Mouse (Mus musculus): ENCODE results near the gene Ccdc34. TPM values are rescaled to one million over a fixed set of nuclear protein-coding genes. Genes with fewer than 3 reads are reported as not detected.
A peak's percentile ranks its signal among the peaks of the same experiment; 100 is the strongest.
"Not testable (repeated sequence)": the region's sequence is repeated elsewhere in the genome, so short reads cannot be mapped to it uniquely, and the experiment has no call there.

The Ccdc34 gene
- total RNA-seq, 2 experiments from 2014 or later: 11.0 to 11.6 TPM

DNA sequence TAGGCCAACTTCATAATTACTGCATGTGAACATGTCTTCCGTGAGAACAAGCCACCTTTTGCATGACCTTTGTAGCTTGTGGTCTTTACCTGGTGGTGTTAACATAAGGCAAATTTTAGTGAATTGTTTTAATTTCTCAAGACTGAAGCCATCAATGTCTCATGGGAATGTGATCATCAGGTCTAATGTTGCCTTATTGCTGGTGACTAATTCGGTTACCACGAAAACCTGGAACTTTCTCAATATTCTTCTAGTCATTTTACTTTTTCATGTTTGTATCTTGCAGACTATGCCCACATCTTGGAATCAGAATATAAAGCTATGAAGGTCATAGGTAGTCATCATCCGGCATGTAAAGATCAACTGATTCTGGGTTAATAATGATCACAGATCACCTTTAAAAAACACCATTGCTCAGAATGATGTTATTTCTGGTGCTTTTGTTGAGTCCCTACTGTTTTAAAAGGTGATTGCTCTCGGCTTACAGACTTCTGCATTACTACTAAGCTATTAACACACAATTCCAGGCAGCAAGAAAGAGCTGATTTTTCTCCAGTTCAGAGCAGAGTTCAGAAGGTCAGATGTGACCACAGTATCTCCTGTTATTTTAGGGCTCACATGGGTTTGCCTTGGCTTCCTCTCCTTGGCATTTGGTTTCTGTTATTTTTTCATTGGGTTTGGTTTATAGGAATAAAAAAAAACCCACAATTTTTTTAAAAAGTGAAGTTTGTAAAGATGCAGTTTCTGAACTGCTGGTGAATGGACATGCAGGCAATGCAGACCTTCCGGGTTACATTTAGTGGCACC, 57.2 kb downstream of the Ccdc34 start:
- DNase-seq (ENCODE audit: low spot score in 2 of 2): no peak

DNA sequence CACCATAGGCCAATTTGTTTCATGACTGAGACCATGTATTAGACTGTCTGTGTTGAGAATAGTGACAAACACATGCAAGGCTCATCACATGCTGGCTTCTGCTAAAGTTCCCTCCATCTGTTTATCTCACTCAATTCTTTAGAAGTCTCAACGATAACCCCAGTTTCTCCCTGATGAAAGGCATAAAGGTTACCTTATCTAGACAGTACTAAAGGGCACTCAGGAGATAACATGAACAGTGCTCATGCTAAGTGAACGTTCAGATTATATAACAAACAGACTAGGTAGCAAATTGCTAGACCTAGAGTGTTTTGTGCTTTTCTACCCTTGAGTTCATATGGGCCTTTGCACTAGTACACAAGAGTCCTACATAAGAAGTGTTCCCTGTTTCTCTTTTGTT, 59.6 kb downstream of the Ccdc34 start:
- no peak for DNase-seq (ENCODE audit: low spot score in 2 of 2)

DNA sequence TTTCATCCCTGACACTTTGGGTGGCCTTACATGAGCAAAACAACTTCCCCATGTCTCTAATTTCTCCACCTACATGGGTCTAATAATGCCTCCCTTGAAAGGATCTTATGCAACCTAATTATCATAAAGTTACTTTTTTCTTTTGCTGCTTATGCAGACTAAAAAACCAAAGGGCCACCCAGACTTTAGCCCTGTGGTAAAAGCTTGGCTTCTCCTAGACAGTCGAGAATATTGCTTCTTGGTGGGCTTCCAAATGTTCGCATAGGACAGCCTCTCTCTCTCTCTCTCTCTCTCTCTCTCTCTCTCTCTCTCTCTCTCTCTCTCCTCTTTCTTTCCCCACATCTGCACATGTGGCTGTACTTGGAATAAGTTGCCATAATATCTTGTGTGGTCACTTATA, 60.0 kb downstream of the Ccdc34 start:
- DNase-seq (ENCODE audit: low spot score in 2 of 2): no peak

DNA sequence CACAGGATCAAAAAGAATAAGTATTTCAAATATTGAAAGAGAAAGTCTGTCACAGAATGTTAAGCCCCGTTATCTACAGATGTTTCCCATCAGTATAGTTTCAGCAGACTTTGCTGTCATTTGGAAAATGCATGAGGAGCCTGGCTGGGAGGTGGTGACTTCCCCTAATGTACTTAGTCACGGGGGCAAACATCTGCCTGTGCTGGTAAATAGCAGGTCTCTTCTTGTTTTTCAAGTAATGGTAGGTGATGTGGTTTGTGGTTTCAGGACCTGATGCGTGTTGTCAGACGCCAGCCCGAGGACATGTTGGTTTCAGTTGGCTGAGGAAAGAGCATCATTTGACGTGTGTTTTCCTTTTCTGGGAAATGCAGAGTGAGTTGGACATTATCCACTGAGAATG, 62.9 kb downstream of the Ccdc34 start:
- DNase-seq (ENCODE audit: low spot score in 2 of 2): no peak

DNA sequence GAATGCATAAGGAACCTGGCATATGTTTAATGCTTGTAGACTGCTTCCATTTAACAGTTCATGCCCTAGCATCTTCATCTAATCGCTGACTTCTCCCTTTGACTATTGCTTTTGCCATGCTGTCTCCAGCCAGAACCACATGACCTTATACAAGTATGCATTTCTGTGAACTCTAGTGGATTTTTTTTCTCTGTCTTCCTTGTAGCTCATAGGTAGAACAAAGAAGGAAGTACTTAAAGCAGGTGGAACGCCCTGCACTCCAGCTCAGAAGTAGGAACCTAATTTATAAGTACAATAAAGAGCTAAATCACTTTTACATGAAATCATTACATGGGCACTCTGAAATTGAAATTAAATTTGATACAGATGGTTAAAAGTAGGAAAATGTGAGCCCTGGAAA, 65.4 kb downstream of the Ccdc34 start:
- DNase-seq (ENCODE audit: low spot score in 2 of 2): no peak

DNA sequence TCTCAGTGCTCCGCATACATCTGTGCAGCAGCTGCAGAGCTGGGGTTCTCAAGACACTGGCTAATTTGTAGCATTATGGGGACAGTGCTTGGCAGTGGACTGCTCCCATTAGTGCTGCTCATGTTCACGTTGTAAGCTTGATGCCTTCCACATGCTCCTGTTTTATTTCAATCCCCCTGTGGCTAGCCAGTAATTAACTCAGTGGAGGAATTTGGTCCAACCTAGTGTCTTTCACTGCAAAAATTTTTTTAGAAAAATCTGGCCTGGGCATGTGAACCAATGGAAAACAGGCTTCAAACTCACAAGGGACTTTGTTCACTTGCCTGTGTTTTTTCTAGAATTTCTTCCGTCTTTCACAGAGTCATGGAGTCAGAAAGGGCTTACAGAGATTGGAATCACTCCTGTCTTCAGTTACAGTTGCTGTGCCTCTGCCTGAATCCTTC, 68.1 kb downstream of the Ccdc34 start:
- DNase-seq (ENCODE audit: low spot score in 2 of 2): no peak

DNA sequence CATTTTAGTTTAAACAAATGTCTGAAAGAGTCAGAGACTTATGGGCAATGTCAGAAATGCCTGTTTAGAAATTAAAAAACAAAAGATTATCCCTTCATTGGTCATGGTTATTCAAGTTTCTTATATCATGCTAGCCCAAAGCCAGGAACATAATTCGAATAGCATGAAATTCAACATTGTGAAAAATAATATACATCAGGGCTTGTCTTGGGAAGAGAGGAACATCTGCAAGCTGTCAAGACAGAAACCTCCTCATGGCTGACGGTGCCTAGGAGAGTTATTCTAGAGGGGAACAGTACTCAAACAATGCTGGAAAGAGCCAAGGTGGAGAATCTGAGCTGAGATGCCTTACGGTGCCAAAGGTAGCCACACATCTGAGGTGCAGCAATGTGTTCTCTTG, 96.5 kb downstream of the Ccdc34 start:
- DNase-seq (ENCODE audit: low spot score in 2 of 2): no peak

DNA sequence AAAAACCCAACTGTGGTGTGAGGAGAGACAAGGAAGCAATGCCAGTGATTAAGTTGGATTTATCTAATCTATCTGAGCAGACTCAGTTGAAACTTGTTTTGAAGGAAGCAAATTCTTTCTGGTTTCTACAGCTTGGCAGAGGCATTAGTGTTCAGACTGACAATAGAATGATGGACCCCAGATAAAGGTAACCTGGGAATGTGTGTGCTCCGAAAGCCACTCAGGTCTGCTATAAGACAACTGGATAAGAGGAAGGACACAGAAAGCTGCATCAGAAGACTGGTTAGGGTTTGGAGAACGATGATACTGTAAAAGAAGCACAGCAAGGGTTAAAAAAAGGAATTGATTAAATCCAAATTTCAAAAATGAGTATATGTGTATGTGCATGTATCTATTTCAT, 111.8 kb downstream of the Ccdc34 start:
- DNase-seq (ENCODE audit: low spot score in 2 of 2): no peak

DNA sequence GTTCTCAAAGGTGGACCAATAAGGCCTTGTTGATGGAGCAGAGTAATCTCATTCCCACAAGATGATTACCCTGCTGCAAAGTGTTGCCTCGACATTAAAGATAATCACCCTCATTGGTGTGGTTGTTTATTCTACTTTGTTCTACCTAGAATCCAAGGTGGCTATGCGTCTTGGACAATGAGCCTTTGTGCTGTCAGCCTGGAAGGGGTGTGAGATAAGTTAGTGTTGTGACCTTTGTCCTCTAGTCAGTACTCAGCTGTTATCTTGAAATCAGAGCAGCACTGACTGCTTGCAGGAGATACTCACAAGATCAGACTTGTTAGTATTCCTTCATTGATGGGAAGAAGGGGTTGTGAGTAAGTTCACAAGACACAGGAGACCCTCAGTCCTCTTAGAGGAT, 114.0 kb downstream of the Ccdc34 start:
- no peak for DNase-seq (ENCODE audit: low spot score in 2 of 2)

DNA sequence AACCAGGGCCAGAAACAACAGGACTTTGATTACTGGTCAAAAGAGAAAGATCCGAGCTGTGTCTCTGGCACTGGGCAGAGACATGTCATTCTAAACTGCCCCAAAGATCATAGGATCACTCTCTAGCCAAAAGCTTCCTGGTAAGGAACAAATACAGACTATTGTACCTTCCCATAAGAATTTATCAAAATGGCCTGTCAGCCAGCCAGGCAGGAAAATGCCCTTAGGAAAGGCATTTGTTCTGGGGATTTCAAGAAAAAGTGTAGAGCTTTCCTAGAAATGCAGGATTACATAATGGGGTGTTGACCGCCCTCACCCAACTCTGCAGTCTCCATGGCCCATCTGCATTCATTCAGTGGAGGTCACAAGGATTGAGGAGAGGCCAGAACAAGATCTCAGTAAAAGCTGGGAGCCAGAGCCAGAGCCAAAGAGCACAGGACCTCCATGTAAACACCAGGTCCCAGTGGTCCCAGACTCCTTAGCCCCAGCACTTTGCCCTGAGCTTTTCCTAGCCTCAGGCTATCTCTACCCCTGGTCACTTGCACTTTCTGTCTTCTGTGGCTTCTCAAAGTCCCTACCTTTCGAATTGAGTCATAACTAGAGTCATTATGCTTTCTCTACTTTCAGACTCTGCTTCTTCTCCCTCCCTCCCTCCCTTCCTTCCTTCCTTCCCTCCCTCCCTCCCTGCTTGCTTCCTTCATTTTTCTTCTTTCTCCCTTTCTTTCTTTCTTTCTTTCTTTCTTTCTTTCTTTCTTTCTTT, 115.9 kb downstream of the Ccdc34 start:
- no peak for DNase-seq (ENCODE audit: low spot score in 2 of 2)

DNA sequence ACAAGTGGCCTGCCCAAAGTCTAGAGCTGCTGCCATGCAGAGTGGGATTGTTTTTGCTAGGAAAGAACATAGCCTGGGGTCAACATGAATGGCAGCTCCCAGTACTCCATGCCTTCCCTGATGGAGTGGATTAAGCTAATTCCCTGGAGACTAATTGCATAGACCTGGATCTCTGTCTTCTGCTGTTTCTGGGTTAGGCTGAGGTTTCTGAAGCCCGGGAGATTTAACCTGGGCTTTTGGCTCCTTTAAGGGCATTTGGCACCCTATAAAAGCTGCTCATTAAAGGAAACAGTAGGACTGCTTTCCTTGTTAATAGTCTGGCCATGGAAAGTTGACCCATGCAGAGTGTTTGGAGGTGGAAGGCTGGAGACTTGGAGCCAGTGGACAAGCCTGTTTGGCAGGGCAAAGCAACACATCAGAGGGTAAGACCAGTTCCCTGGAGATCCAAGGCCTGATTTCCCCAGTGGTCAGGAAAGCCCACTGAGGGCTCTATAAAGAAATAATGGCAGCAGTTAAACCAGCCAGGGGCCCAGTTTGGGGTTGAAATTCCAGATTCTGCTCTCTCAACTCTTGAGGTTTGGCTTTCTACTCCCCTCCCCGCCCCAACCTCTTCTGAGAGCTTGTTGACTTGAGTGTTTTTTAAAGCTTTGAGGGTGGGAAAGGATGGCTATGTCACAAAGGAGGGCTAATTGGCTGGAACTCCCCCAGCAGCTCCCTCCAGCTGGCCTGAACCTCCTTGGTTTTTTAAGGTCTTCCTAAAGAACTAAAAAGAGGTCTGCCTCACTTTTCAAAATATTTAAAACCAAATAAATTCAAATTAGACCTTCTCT, 117.4 kb downstream of the Ccdc34 start:
- peak in 1 of 2 experiments; percentile 2 for DNase-seq (ENCODE audit: low spot score in 2 of 2)

DNA sequence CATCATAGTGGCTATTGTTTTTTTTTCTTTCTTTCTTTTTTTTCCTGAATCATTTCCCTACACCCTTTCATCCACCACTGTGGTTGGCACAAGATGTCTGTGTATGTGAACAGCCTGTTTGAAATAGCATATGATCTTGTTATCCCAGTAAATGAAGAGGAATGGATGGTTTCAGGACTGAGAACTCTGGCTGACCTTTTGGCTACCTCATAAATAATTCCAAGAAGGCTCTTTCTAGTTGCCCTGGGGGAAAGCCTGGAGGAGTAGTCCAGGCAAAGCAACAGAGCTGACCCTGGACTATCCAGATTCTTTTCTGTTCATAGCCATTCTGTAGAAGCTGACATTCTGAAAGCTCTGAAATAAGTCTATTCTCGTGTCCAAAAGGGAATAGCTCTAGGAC, 119.7 kb downstream of the Ccdc34 start:
- DNase-seq (ENCODE audit: low spot score in 2 of 2): no peak

DNA sequence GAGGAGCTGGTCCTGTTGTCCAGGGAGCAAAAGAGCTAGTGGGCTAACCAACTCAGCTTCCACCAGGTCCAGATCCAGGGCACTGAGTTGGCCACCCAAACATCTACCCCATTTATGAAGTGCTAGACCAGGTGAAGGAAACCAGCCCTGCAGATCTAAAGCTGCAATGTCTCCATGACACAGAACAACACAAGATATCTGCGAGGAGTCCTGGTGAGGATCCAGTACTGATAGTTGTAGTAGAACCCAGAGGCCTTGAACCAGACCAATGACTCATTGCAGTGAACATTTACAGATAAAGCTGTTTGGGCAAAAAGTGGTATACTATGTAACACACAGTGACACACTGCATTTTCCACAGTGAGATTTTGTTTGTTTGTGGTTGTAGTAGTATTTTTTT, 120.5 kb downstream of the Ccdc34 start:
- no peak for DNase-seq (ENCODE audit: low spot score in 2 of 2)

DNA sequence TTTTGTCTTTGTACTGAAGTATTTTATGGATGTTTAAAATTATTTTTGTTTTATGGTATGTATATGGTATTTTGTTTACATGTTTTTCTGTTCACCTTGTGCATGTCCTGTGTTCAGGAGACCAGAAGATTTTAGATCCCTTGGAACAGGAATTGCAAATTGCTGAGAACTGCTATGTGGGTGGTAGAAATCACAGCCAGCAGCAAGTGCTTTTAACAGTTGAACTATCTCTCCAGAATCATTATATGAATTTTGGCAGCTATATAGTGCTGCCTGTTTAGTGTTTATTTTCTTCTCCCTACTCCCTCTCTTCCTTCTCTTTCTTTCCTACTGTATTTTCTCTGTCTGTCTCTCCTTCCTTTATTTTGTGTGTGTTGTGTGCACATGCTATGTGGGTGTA, 130.4 kb downstream of the Ccdc34 start:
- not testable (repeated sequence) for DNase-seq (ENCODE audit: low spot score in 2 of 2)

DNA sequence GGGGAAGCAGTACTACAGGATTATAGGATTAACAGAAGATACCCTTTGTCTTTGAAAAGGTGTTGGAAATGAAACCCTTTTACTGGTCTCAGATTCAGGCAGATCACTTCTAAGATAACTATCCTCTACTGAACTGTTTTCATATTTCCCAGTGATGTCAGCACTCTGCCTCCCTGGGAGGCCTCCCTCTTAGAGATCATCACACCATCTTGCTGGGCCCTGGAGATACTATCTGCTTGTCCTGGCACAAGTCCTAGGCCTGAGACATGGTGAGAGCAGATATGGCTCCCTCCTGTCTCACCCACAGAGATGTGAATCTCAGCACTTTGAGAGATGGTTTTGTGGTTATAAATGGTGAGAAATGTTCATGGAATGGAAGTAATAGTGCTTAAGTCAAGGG, 131.6 kb downstream of the Ccdc34 start:
- no peak for DNase-seq (ENCODE audit: low spot score in 2 of 2)

DNA sequence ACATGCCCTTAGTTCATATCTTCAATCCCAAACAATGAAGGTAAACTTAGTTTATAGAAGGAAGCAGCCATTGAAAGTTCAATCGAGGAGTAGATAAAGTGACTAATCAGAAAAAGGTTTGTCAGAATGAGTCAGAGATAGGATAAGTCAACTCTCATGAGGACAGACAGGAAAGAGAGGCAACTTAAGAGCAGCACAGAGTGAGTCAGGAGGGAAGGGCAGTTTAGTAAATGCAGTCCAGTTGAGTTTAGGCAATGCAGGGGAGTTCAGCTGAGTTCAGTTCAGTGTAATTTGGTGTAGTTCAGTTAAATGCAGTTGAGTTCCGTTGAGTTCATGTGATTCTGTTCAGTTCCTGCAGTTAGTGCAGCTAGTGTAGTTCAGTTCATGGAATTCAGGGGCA, 138.7 kb downstream of the Ccdc34 start:
- no peak for DNase-seq (ENCODE audit: low spot score in 2 of 2)

DNA sequence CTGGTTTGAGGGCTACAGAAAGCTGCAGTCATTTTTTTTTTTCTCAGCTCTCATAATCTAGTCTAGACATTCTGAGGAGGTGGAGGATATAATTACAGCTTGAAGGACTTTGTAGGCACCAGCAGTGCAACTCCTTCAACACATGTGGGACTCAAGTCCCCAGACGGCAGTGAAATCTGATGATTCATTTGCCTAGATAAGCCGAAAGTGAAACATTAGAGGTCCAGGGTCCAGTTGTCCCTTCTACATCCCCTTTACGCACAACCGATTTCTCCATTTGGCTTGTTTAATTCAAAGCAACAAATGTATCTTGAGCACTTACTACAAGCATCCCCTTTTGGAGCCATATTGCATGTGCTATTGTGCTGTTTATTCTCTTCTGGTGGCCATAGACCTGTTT, 147.4 kb downstream of the Ccdc34 start:
- DNase-seq (ENCODE audit: low spot score in 2 of 2): no peak

DNA sequence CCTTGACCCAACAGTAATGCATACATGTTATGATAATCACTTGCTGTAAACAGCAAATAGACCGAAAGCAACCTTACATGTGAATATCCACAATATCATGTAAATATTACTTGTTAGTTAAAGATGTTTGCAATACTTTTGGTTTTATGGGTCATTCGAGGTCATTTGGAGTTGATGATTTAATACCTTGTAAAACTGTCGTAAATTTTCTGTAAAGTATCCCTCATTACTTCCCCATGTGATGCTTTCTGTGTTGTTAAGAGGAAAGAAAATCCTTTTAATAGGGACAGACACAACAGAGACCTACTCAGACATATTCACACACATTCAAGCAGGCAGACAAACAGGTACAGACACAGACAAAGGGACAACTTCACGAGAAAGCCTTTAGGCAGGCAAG, 150.1 kb downstream of the Ccdc34 start:
- DNase-seq (ENCODE audit: low spot score in 2 of 2): no peak

DNA sequence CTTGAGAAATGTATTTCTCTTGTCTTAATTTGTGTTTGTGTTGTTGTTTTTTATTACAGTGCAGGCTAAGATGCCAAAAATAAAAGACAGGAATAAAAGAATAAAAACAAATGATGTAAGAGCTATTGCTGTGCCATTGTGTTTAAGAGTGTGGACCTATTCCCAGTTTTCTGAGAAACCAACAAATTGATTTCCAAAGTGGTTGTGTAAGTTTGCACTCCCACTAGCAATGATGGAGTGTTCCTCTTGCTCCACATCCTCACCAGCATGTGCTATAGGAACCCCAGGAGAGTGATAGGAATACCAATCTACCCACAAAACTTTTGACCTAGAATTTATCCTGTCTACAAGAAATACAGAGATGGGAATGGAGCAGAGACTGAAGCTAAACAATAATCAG, 150.7 kb downstream of the Ccdc34 start:
- no peak for DNase-seq (ENCODE audit: low spot score in 2 of 2)

DNA sequence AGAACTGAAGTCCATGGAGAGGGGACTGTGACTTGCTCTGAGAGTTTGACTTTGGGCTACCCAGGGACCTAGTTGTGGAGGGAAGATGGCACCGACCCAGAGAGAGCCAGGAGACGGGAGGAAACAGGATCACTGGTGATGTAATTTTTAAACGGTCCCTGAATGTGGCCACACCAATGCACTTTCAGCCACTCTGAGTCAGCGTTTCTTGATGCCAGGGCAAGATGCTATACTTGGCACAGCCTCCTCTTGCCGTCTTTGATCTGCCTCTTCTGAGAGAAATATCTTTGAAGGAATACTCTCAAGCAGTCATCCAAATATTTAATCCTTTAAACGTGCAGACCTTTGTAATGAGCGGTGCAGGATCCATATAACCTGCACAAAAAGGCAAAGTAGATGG, 154.8 kb downstream of the Ccdc34 start:
- no peak for DNase-seq (ENCODE audit: low spot score in 2 of 2)

DNA sequence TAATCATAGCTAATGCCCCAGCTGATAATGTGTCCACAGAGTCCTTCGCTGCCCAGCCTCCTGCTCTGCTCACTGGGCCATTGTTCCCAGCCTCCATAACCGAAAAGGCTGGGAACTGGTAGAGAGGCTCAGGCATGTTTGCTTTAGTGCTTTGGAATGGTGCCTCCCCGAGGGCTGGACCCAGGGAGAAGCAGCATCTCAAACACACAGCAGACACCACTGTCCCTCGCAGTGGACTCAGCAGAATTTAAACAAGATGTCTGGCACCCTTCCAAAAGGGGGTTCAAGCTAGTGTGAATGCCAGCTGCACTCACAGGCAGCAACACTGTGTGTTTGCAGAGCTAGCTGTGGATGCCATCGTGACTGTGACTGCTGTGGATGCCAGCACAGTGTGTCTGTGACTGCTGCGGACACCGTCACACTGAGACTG, 156.2 kb downstream of the Ccdc34 start:
- no peak for DNase-seq (ENCODE audit: low spot score in 2 of 2)
